Mouse (Mus musculus) Patski (cell line): ENCODE measurements around the gene Il18. TPM values are rescaled to one million over a fixed set of nuclear protein-coding genes. Genes with fewer than 3 reads are reported as not detected.

Source experiments
- ATAC-seq: fragments of 100-300 bp; one replicate; pipeline ENCODE4 v1.8.0; 2021
- CTCF ChIA-PET: fragments of 350-600 bp; sonication (Branson Sonifier 250); formaldehyde crosslinking; loops from one replicate; lab custom pipeline; 2022; ENCODE audit warnings: inconsistent platforms; lab: Charles Lee
- POLR2A ChIA-PET: fragments of 350-600 bp; sonication (Branson Sonifier 250); formaldehyde crosslinking; loops from one replicate; lab custom pipeline; 2022; ENCODE audit warnings: antibody characterized with exemption, inconsistent platforms; lab: Charles Lee
- DNase-seq: peaks from one replicate; pipeline ENCODE4 v3.0.0-alpha.2; 2011; ENCODE audit warnings: low read depth, low spot score
- H3K27me3 ChIP-seq: fragments of 371-371 bp; one replicate; pipeline ENCODE4 v1.5.1; 2021
- CTCF ChIP-seq: fragments of 100-300 bp; IDR thresholded peaks from one replicate; pipeline ENCODE4 v1.5.1; 2021
- in situ Hi-C: fragments of 300-500 bp; cut with MboI; formaldehyde crosslinking; loops from 3 replicates; pipeline ENCODE4 v1.11.1; 2018; ENCODE audit warnings: low pct_unique_long_range_greater_than_20kb, mixed read lengths
- polyA plus RNA-seq: library from polyadenylated mRNA; unstranded; gene quantifications from one replicate; pipeline ENCODE4 v1.2.3, GENCODE M21; 2021

Gene Il18
- 3.6 TPM for polyA plus RNA-seq

DNA sequence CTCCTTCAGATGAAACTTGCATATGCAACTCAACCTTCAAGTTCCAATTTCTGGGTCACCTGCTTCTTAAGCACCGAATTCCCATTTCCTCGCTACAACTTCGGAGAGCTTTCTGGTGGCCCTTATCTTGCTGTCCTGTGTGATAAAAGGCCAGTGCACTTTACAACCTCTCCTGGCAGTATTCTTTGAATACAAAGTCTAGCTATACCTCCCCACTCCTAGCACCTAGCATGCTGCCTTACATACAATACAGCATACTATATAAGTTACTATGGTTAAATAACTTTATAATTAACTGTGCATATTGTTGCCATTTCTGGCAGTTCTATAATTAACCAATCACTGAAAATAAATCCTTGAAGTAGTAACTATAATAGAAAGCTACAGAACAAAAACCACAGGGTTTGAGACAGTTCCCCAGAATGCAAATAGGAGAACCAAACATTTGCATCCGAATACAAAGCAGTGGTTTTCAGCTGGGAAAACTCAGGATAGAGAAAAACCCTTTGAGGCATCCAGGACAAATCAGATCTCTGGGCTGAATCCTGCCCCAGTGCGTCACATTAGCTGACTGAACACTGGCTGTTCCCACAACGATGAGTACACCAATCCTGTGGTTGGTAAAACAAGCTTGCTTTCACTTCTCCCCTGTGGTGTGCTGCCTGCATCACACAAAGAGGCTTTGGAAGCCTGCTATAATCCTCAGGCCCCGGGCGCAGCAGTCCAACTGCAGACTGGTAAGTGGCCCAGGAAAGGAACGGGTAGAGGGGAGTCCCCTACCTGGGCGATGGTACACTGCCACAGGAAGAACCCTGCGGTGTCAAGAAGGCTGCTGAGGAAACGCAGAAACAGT lies at the start of gene Il18:
Gene Il18, plus strand, starts transcription at position 587 of the 853 bp plus-strand sequence.
- CTCF ChIA-PET: interaction anchor here (1.1 kb wide), 1 partner anchor 9 kb away, joined by 3 read pairs; no protein-coding TSS in a partner anchor
- peak; percentile 54 for ATAC-seq
- in situ Hi-C loops: no loop called here
- no peak for TF ChIP-seq CTCF
- POLR2A ChIA-PET: no interaction called here
- peaks cover 17% of the 10 kb centered on the region for H3K27me3 ChIP-seq
- DNase-seq: no peak

- ChIA-PET CTCF (interaction anchor here (0.8 to 1.3 kb wide), 2 partner anchors 9 to 90 kb away, joined by 3 to 4 read pairs; no protein-coding TSS in a partner anchor), POLR2A (interaction anchor here (0.7 kb wide), 1 partner anchor 377 kb away, joined by 5 read pairs; no protein-coding TSS in a partner anchor)
- in situ Hi-C loops: no loop called here
- no peaks in the 10 kb centered on the region for H3K27me3 ChIP-seq
- TF ChIP-seq CTCF: no peak
- DNase-seq: no peak
- no peak for ATAC-seq
Observed at GRCm38 (mm10) chr9:50505405-50505804, 49.2 kb upstream of the Il18 start.

DNA sequence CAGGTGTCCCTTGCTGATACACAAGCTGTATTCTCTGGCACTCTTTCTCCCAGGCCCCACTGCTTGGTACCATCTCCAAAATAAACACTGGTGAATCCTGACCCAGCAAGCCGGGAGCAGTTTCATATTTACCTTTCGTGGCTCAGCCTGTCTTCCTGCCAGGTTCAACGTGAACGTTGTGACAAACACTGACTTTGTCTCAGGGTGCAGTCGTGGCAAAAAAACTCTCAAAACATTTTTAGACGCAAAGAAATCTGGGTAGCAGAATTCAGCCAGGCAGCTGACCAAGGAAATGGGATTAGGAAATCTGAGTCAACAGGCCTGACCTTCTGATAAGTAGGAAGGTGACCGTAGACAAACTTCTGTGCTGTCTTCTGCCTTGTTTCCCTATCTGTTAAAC lies 47.1 kb upstream of the Il18 start:
- CTCF ChIA-PET: interaction anchor here (0.7 to 1.6 kb wide), 5 partner anchors 10 to 38 kb away, joined by 3 to 4 read pairs (median 3); no protein-coding TSS in a partner anchor
- no peaks in the 10 kb centered on the region for H3K27me3 ChIP-seq

DNA sequence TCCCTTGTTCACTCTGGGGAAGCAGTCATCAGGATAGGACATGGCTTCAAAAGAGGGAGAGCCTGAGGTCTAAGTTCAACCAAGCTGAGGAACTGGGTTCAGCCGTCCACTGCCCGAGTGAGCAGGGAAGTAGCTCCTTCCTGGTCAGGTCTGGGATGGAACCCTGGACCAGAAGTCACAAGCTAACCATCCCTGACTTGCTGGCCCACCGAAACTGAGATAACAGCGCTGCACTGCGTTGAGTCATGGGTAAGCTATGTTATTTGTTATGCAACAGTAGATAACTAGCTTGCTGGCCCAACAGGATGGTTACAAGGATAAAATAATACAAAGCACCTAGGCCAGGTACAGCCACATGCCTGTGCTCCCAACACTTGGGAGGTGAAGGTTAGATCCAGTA lies 39.2 kb upstream of the Il18 start:
- ChIA-PET POLR2A (no interaction called here), CTCF (interaction anchor here (1.2 to 4.2 kb wide), 3 partner anchors 13 to 64 kb away, joined by 4 to 18 read pairs (median 4); partner anchors contain the start of gene Pts)
- no peaks in the 10 kb centered on the region for H3K27me3 ChIP-seq
- ATAC-seq (no peak), DNase-seq (no peak)
- in situ Hi-C loops: no loop called here
- TF ChIP-seq CTCF: no peak

More for the DNA sequence above, 47.1 kb upstream of the Il18 start:
- POLR2A ChIA-PET: interaction anchor here (1.1 kb wide), 1 partner anchor 10 kb away, joined by 3 read pairs; no protein-coding TSS in a partner anchor
- no peak for TF ChIP-seq CTCF
- ATAC-seq: no peak
- in situ Hi-C loops: no loop called here
- DNase-seq: no peak

DNA sequence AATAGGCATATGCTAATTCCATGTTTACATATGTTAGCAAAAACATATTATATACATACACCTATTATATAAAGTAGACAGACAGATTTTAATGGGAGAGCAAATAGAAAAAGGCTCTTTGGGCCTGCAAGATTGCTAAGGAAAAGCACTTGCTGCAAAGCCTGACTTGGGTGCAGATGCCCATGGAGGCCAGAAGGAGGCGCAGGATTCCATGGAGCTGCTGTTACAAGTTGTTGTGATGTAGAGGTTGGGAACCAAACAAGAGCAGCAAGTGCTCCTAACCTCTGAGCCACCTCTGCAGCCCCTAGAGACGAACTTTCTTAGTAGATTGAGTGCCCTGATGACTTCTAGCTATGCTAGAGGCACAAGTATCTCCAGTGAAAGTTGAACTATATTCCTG lies 35.8 kb upstream of the Il18 start:
- DNase-seq (no peak), ATAC-seq (no peak)
- in situ Hi-C loops: no loop called here
- CTCF ChIA-PET: interaction anchor here (1.1 to 4.2 kb wide), 4 partner anchors 9 to 55 kb away, joined by 3 to 19 read pairs (median 5); partner anchors contain the start of gene Pts
- TF ChIP-seq CTCF: peak; percentile 71
- no peaks in the 10 kb centered on the region for H3K27me3 ChIP-seq
- POLR2A ChIA-PET: interaction anchor here (0.9 kb wide), 1 partner anchor 8 kb away, joined by 3 read pairs; no protein-coding TSS in a partner anchor

- ATAC-seq (no peak), DNase-seq (no peak)
- TF ChIP-seq CTCF: no peak
- ChIA-PET POLR2A (no interaction called here), CTCF (no interaction called here)
- in situ Hi-C loops: loop anchor here (10.0 kb wide), 1 partner anchor 186 kb away; no protein-coding TSS in a partner anchor
- H3K27me3 ChIP-seq: no peaks in the 10 kb centered on the region
Observed at GRCm38 (mm10) chr9:50520748-50521147, 33.9 kb upstream of the Il18 start.

GRCm38 (mm10) chr9:50521562-50521961 lies 33.1 kb upstream of the Il18 start:
- ATAC-seq (no peak), DNase-seq (no peak)
- ChIA-PET POLR2A (no interaction called here), CTCF (interaction anchor here (1.4 kb wide), 1 partner anchor 13 kb away, joined by 3 read pairs; no protein-coding TSS in a partner anchor)
- H3K27me3 ChIP-seq: no peaks in the 10 kb centered on the region
- TF ChIP-seq CTCF: peak; percentile 51
- in situ Hi-C loops: loop anchor here (10.0 kb wide), 1 partner anchor 187 kb away; no protein-coding TSS in a partner anchor

GRCm38 (mm10) chr9:50522574-50522973 lies 32.1 kb upstream of the Il18 start:
- ChIA-PET CTCF (interaction anchor here (1.4 to 2.2 kb wide), 2 partner anchors 14 to 70 kb away, joined by 3 to 6 read pairs; no protein-coding TSS in a partner anchor), POLR2A (no interaction called here)
- in situ Hi-C loops: loop anchor here (10.0 kb wide), 1 partner anchor 188 kb away; no protein-coding TSS in a partner anchor
- DNase-seq (no peak), ATAC-seq (no peak)
- no peak for TF ChIP-seq CTCF
- H3K27me3 ChIP-seq: no peaks in the 10 kb centered on the region

DNA sequence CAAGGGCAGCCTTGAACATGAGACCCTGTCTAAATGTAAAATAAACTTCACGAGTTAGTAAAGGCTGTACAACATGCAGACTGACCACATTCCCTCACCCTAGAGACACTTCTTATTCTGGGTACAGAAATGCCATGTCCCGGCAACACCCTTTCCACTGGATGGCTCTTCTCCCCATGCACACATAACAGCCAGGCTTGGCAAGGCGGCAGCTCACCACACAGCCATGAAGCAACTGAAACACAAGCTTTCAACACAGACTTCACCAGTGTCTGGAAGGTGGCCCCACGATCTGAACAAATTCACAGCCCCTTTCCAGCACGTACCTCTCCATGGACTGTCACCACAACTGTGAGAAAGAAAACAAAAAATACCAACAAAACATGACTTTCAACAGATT lies 29.7 kb upstream of the Il18 start:
- DNase-seq (no peak), ATAC-seq (no peak)
- in situ Hi-C loops: loop anchor here (5.0 to 10.0 kb wide), 3 partner anchors 68 to 1033 kb away; no protein-coding TSS in a partner anchor
- POLR2A ChIA-PET: interaction anchor here (0.5 to 1.5 kb wide), 2 partner anchors 13 to 104 kb away, joined by 3 to 10 read pairs; no protein-coding TSS in a partner anchor
- TF ChIP-seq CTCF: no peak
- CTCF ChIA-PET: interaction anchor here (1.1 to 1.4 kb wide), 4 partner anchors 39 to 81 kb away, joined by 3 to 4 read pairs (median 4); no protein-coding TSS in a partner anchor
- H3K27me3 ChIP-seq: no peaks in the 10 kb centered on the region

- no peak for ATAC-seq
- in situ Hi-C loops: loop anchor here (5.0 to 10.0 kb wide), 3 partner anchors 68 to 1033 kb away; no protein-coding TSS in a partner anchor
- CTCF ChIA-PET: interaction anchor here (1.1 to 1.4 kb wide), 4 partner anchors 40 to 82 kb away, joined by 3 to 4 read pairs (median 4); no protein-coding TSS in a partner anchor
- POLR2A ChIA-PET: interaction anchor here (0.5 to 1.5 kb wide), 3 partner anchors 13 to 854 kb away, joined by 3 to 10 read pairs (median 3); no protein-coding TSS in a partner anchor
- TF ChIP-seq CTCF: no peak
- H3K27me3 ChIP-seq: no peaks in the 10 kb centered on the region
- no peak for DNase-seq
Observed at GRCm38 (mm10) chr9:50525585-50525984, 29.0 kb upstream of the Il18 start.
